ENCODE assay signal across 24 mouse cellular contexts in genomic region chr8:30962207-30962606, GRCm38 (mm10).
DNase-seq lines count a peak whose midpoint lies in the region; ATAC-seq and TF ChIP-seq lines count a peak whose summit lies in the region.
"Had no signal": no experiment of that assay in that cellular context is flagged by ENCODE, and none has a peak within 500 bp of the region (broad histone marks: within the 10 kb centered on the region; RNA-seq: fewer than 3 reads in every experiment).

No protein-coding gene starts in this region.

- H3K9ac ChIP-seq in forebrain, embryonic 12.5 days, result no peak overlapping the region
- no peak overlapping the region for H3K9ac ChIP-seq in forebrain, embryonic 14.5 days (ENCODE audit: low read length)
- H3K9ac ChIP-seq in hindbrain, embryonic 12.5 days, result no peak overlapping the region
- H3K9ac ChIP-seq in hindbrain, embryonic 14.5 days, result no peak overlapping the region
- H3K9ac ChIP-seq in midbrain, embryonic 14.5 days (replicated peaks; ENCODE audit: low read length), result no peak overlapping the region
- no peak overlapping the region for H3K9ac ChIP-seq in midbrain, postnatal 0 days (replicated peaks; ENCODE audit: low read length, poor library complexity, severe bottlenecking)
- H3K9ac ChIP-seq: embryonic facial prominence, embryonic 13.5 days; forebrain, embryonic 15.5 days; intestine, embryonic 15.5 days had no signal

- no peak overlapping the region for H3K4me3 ChIP-seq in forebrain, embryonic 12.5 days (replicated peaks)
- H3K4me3 ChIP-seq in forebrain, embryonic 14.5 days (ENCODE audit: low read depth, low read length), result no peak overlapping the region
- no peak overlapping the region for H3K4me3 ChIP-seq in hindbrain, embryonic 12.5 days
- no peak overlapping the region for H3K4me3 ChIP-seq in hindbrain, embryonic 14.5 days (replicated peaks; ENCODE audit: low read length)
- H3K4me3 ChIP-seq in midbrain, embryonic 14.5 days (replicated peaks; ENCODE audit: low read depth, low read length), result no peak overlapping the region
- H3K4me3 ChIP-seq in midbrain, postnatal 0 days (ENCODE audit: low read depth, low read length), result no peak overlapping the region
- H3K4me3 ChIP-seq in embryonic facial prominence, embryonic 10.5 days, result no peak overlapping the region
- H3K4me3 ChIP-seq: embryonic facial prominence, embryonic 13.5 days; forebrain, embryonic 10.5 days; forebrain, embryonic 15.5 days; heart, adult 2 months; intestine, embryonic 15.5 days had no signal

- peaks cover 5% of the 10 kb centered on the region; the same call in 1 of the 2 replicates for H3K4me1 ChIP-seq in forebrain, embryonic 12.5 days
- H3K4me1 ChIP-seq in forebrain, embryonic 14.5 days (ENCODE audit: control insufficient read depth, insufficient read depth, low read length), result no peaks in the 10 kb centered on the region
- H3K4me1 ChIP-seq in hindbrain, embryonic 12.5 days, result peaks cover 4% of the 10 kb centered on the region; the same call in 1 of the 2 replicates
- H3K4me1 ChIP-seq in hindbrain, embryonic 14.5 days (replicated peaks; ENCODE audit: control insufficient read depth, insufficient read depth, low read length), result no peaks in the 10 kb centered on the region; the same call in 1 of the 2 replicates
- H3K4me1 ChIP-seq in midbrain, embryonic 14.5 days (ENCODE audit: control insufficient read depth, insufficient read depth, low read length), result no peaks in the 10 kb centered on the region
- no peaks in the 10 kb centered on the region for H3K4me1 ChIP-seq in midbrain, postnatal 0 days (ENCODE audit: insufficient read depth, low read length)
- peaks cover 34% of the 10 kb centered on the region for H3K4me1 ChIP-seq in embryonic facial prominence, embryonic 10.5 days
- H3K4me1 ChIP-seq: intestine, embryonic 15.5 days had no signal

- WGBS in forebrain, embryonic 12.5 days, result 87% methylated on average over 3 of the region's 3 CpGs
- WGBS in forebrain, embryonic 14.5 days, result 87% methylated on average over 3 of the region's 3 CpGs
- 62% methylated on average over 3 of the region's 3 CpGs for WGBS in hindbrain, embryonic 12.5 days
- WGBS in hindbrain, embryonic 14.5 days, result 61% methylated on average over 3 of the region's 3 CpGs
- 55% methylated on average over 3 of the region's 3 CpGs for WGBS in midbrain, embryonic 14.5 days
- WGBS in midbrain, postnatal 0 days, result 47% methylated on average over 3 of the region's 3 CpGs
- WGBS in embryonic facial prominence, embryonic 10.5 days, result 61% methylated on average over 3 of the region's 3 CpGs

- H3K36me3 ChIP-seq in forebrain, embryonic 12.5 days (replicated peaks), result no peaks in the 10 kb centered on the region
- H3K36me3 ChIP-seq in forebrain, embryonic 14.5 days (ENCODE audit: control insufficient read depth, insufficient read depth, low read length), result no peaks in the 10 kb centered on the region
- H3K36me3 ChIP-seq in hindbrain, embryonic 12.5 days, result no peaks in the 10 kb centered on the region
- H3K36me3 ChIP-seq in hindbrain, embryonic 14.5 days (replicated peaks; ENCODE audit: control insufficient read depth, insufficient read depth), result no peaks in the 10 kb centered on the region
- H3K36me3 ChIP-seq in midbrain, embryonic 14.5 days (ENCODE audit: control insufficient read depth, insufficient read depth, low read length), result no peaks in the 10 kb centered on the region
- no peaks in the 10 kb centered on the region for H3K36me3 ChIP-seq in midbrain, postnatal 0 days (ENCODE audit: insufficient read depth, low read length)
- H3K36me3 ChIP-seq in embryonic facial prominence, embryonic 10.5 days (replicated peaks), result no peaks in the 10 kb centered on the region
- H3K36me3 ChIP-seq: embryonic facial prominence, embryonic 13.5 days; forebrain, embryonic 10.5 days; forebrain, embryonic 15.5 days; G1E; intestine, embryonic 15.5 days had no signal

- H3K27ac ChIP-seq in forebrain, embryonic 12.5 days, result no peak overlapping the region
- H3K27ac ChIP-seq in forebrain, embryonic 14.5 days (ENCODE audit: low read depth, low read length), result no peak overlapping the region
- H3K27ac ChIP-seq in hindbrain, embryonic 12.5 days, result no peak overlapping the region
- no peak overlapping the region for H3K27ac ChIP-seq in hindbrain, embryonic 14.5 days
- H3K27ac ChIP-seq in midbrain, embryonic 14.5 days (replicated peaks; ENCODE audit: low read depth, low read length), result no peak overlapping the region
- no peak overlapping the region for H3K27ac ChIP-seq in midbrain, postnatal 0 days (ENCODE audit: low read depth, low read length)
- H3K27ac ChIP-seq in embryonic facial prominence, embryonic 10.5 days (replicated peaks), result peak overlapping the region; percentile 25; the same call in 1 of the 2 replicates
- H3K27ac ChIP-seq: forebrain, embryonic 10.5 days; forebrain, embryonic 15.5 days; heart, adult 2 months; intestine, embryonic 15.5 days had no signal

- ATAC-seq in forebrain, embryonic 12.5 days (ENCODE audit: low FRiP score), result peak; percentile 79
- ATAC-seq in forebrain, embryonic 14.5 days, result no peak
- ATAC-seq in hindbrain, embryonic 12.5 days (ENCODE audit: low FRiP score), result peak; percentile 67; the same call in 1 of the 2 replicates
- ATAC-seq in hindbrain, embryonic 14.5 days (ENCODE audit: low FRiP score), result no peak
- ATAC-seq in midbrain, embryonic 14.5 days (ENCODE audit: low FRiP score, low TSS enrichment), result no peak; the same call in 1 of the 2 replicates
- ATAC-seq in midbrain, postnatal 0 days (ENCODE audit: low FRiP score), result no peak
- ATAC-seq: forebrain, embryonic 15.5 days; hindbrain, embryonic 16.5 days; intestine, embryonic 15.5 days; Patski had no signal

- TF ChIP-seq CTCF in midbrain, postnatal 0 days (IDR thresholded peaks at IDR 0.05), result no peak

- no peak overlapping the region for H3K4me2 ChIP-seq in forebrain, embryonic 12.5 days
- H3K4me2 ChIP-seq in forebrain, embryonic 14.5 days (ENCODE audit: low read length), result no peak overlapping the region
- no peak overlapping the region for H3K4me2 ChIP-seq in hindbrain, embryonic 12.5 days (replicated peaks)
- no peak overlapping the region for H3K4me2 ChIP-seq in hindbrain, embryonic 14.5 days (replicated peaks)
- no peak overlapping the region for H3K4me2 ChIP-seq in midbrain, embryonic 14.5 days (ENCODE audit: low read length)
- H3K4me2 ChIP-seq in midbrain, postnatal 0 days (ENCODE audit: low read depth, low read length, poor library complexity, severe bottlenecking), result no peak overlapping the region
- H3K4me2 ChIP-seq: embryonic facial prominence, embryonic 13.5 days; forebrain, embryonic 15.5 days; heart, embryonic 11.5 days; intestine, embryonic 15.5 days had no signal

- DNase-seq in forebrain, embryonic 14.5 days (ENCODE audit: low spot score), result no peak
- DNase-seq in hindbrain, embryonic 14.5 days (ENCODE audit: low spot score), result no peak
- peak; percentile 19 for DNase-seq in midbrain, embryonic 14.5 days
- DNase-seq in midbrain, postnatal 0 days (ENCODE audit: low spot score), result no peak
- DNase-seq in embryonic facial prominence, embryonic 10.5 days (ENCODE audit: low spot score), result peak; percentile 28
- DNase-seq in right cerebral cortex, adult 18-20 months, result no peak
- DNase-seq: adrenal gland, postnatal 14 days; B cell, adult 2 months; cerebellum, adult 18-20 months; cerebellum, adult 9-10 months; cerebellum, postnatal 25 days; gastrocnemius, postnatal 25 days; heart, adult 2 months; kidney, adult 11 months had no signal

- H3K27me3 ChIP-seq in forebrain, embryonic 12.5 days, result no peaks in the 10 kb centered on the region
- no peaks in the 10 kb centered on the region for H3K27me3 ChIP-seq in forebrain, embryonic 14.5 days (replicated peaks; ENCODE audit: control insufficient read depth, insufficient read depth, low read length)
- no peaks in the 10 kb centered on the region for H3K27me3 ChIP-seq in hindbrain, embryonic 12.5 days
- H3K27me3 ChIP-seq in hindbrain, embryonic 14.5 days (ENCODE audit: control insufficient read depth, insufficient read depth, low read length), result no peaks in the 10 kb centered on the region
- H3K27me3 ChIP-seq in midbrain, embryonic 14.5 days (ENCODE audit: control insufficient read depth, insufficient read depth, low read length), result no peaks in the 10 kb centered on the region
- H3K27me3 ChIP-seq in midbrain, postnatal 0 days (ENCODE audit: insufficient read depth, low read length), result no peaks in the 10 kb centered on the region
- peaks cover 22% of the 10 kb centered on the region for H3K27me3 ChIP-seq in embryonic facial prominence, embryonic 10.5 days (replicated peaks; ENCODE audit: low read depth, poor library complexity, severe bottlenecking)
- H3K27me3 ChIP-seq: forebrain, embryonic 15.5 days; intestine, embryonic 15.5 days had no signal

- H3K9me3 ChIP-seq in forebrain, embryonic 12.5 days, result no peaks in the 10 kb centered on the region
- H3K9me3 ChIP-seq in forebrain, embryonic 14.5 days (replicated peaks; ENCODE audit: control insufficient read depth, low read length), result no peaks in the 10 kb centered on the region
- no peaks in the 10 kb centered on the region for H3K9me3 ChIP-seq in hindbrain, embryonic 12.5 days (replicated peaks)
- no peaks in the 10 kb centered on the region for H3K9me3 ChIP-seq in hindbrain, embryonic 14.5 days (ENCODE audit: control insufficient read depth, low read length)
- no peaks in the 10 kb centered on the region for H3K9me3 ChIP-seq in midbrain, embryonic 14.5 days (ENCODE audit: control insufficient read depth, low read length)
- H3K9me3 ChIP-seq in midbrain, postnatal 0 days (ENCODE audit: low read length), result no peaks in the 10 kb centered on the region
- H3K9me3 ChIP-seq in embryonic facial prominence, embryonic 10.5 days, result no peaks in the 10 kb centered on the region
- H3K9me3 ChIP-seq: embryonic facial prominence, embryonic 13.5 days; forebrain, embryonic 10.5 days; forebrain, embryonic 15.5 days; intestine, embryonic 15.5 days had no signal

Comparison
In these comparisons a context has a peak if more than half of its experiments do, and no peak if none do; other contexts are left out.
1. ATAC-seq: peak in forebrain, embryonic 12.5 days (single experiment) and hindbrain, embryonic 12.5 days (single experiment); none in forebrain, embryonic 14.5 days (single experiment), hindbrain, embryonic 14.5 days (single experiment), midbrain, embryonic 14.5 days (single experiment) and midbrain, postnatal 0 days (single experiment).
2. DNase-seq: peak in midbrain, embryonic 14.5 days (single experiment) and embryonic facial prominence, embryonic 10.5 days (single experiment); none in forebrain, embryonic 14.5 days (single experiment), hindbrain, embryonic 14.5 days (single experiment), midbrain, postnatal 0 days (single experiment) and right cerebral cortex, adult 18-20 months (single experiment).